Mouse (Mus musculus) G1E (cell line): ENCODE results near the gene Tbcb.

Experiments used
- CTCF ChIP-seq: IDR thresholded peaks from 2 replicates; pipeline ENCODE4 v1.5.1; 2012; ENCODE audit warnings: low read depth, low read length, inconsistent platforms, mixed read lengths
- POLR2AphosphoS5 ChIP-seq: IDR thresholded peaks from 2 replicates; pipeline ENCODE4 v1.6.1; 2012; ENCODE audit warnings: low read depth, low read length, inconsistent platforms; ENCODE audit not compliant: insufficient replicate concordance

DNA sequence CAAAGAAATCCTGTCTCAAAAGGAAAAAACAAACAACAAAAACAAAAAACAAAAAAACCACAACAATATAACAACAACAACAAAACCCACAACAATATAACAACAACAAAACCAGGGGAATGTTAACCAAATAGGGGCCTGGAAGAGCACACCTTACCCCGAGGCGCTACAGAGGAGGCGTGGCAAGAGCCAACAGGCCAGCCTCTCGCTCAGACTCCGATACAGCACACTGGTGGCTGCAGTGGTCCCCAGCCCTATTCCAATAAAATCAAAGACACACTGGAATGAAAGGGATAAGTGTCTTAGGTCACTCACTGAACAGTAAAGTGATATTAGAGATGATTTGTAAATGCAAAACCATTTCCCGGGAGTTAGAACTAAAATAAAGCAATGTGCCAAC, 47.5 kb upstream of the Tbcb start:
- TF ChIP-seq POLR2AphosphoS5 (no peak), CTCF (no peak)
